Mouse (Mus musculus): Measurements from ENCODE around the gene Babam1.

Babam1 gene

GRCm38 (mm10) chr8:71396639-71397305, at the start of gene Babam1:
TSS of gene Babam1 (plus strand) at chr8:71396861.
- TF ChIP-seq GATA4 (IDR thresholded peaks at IDR 0.05; ENCODE audit: insufficient replicate concordance, low read length), result 0 out of 2 replicates have a peak, but pooled peaks have one; percentile 35

GRCm38 (mm10) chr8:71351117-71351516, 45.5 kb upstream of the Babam1 start:
- TF ChIP-seq GATA4 (IDR thresholded peaks at IDR 0.05; ENCODE audit: insufficient replicate concordance, low read length), result no peak

- no peak for TF ChIP-seq GATA4 (IDR thresholded peaks at IDR 0.05; ENCODE audit: insufficient replicate concordance, low read length)
Measured at GRCm38 (mm10) chr8:71351520-71351919, 45.1 kb upstream of the Babam1 start.

GRCm38 (mm10) chr8:71358026-71358425, 38.6 kb upstream of the Babam1 start:
- no peak for TF ChIP-seq GATA4 (IDR thresholded peaks at IDR 0.05; ENCODE audit: insufficient replicate concordance, low read length)

GRCm38 (mm10) chr8:71366771-71367528, 29.7 kb upstream of the Babam1 start, which contains the start of gene Use1:
TSS of gene Use1 (plus strand) at chr8:71366848.
- peak; percentile 50; the same call in 1 of the 2 replicates for TF ChIP-seq GATA4 (IDR thresholded peaks at IDR 0.05; ENCODE audit: insufficient replicate concordance, low read length)

- no peak for TF ChIP-seq GATA4 (IDR thresholded peaks at IDR 0.05; ENCODE audit: insufficient replicate concordance, low read length)
Measured at GRCm38 (mm10) chr8:71367529-71368176, 29.0 kb upstream of the Babam1 start.

- TF ChIP-seq GATA4 (IDR thresholded peaks at IDR 0.05; ENCODE audit: insufficient replicate concordance, low read length), result no peak
Measured at GRCm38 (mm10) chr8:71368366-71368765, 28.3 kb upstream of the Babam1 start.

GRCm38 (mm10) chr8:71369040-71369718, 27.5 kb upstream of the Babam1 start:
- TF ChIP-seq GATA4 (IDR thresholded peaks at IDR 0.05; ENCODE audit: insufficient replicate concordance, low read length), result no peak

GRCm38 (mm10) chr8:71370711-71371235, 25.9 kb upstream of the Babam1 start:
- no peak for TF ChIP-seq GATA4 (IDR thresholded peaks at IDR 0.05; ENCODE audit: insufficient replicate concordance, low read length)

GRCm38 (mm10) chr8:71371236-71371848, 25.3 kb upstream of the Babam1 start, which contains the start of gene Ocel1:
TSS of gene Ocel1 (plus strand) at chr8:71371298.
- TF ChIP-seq GATA4 (IDR thresholded peaks at IDR 0.05; ENCODE audit: insufficient replicate concordance, low read length), result no peak

- TF ChIP-seq GATA4 (IDR thresholded peaks at IDR 0.05; ENCODE audit: insufficient replicate concordance, low read length), result no peak
Measured at GRCm38 (mm10) chr8:71372427-71372826, 24.2 kb upstream of the Babam1 start.

GRCm38 (mm10) chr8:71373000-71373399, 23.7 kb upstream of the Babam1 start:
- TF ChIP-seq GATA4 (IDR thresholded peaks at IDR 0.05; ENCODE audit: insufficient replicate concordance, low read length), result no peak

GRCm38 (mm10) chr8:71374616-71375206, 21.9 kb upstream of the Babam1 start:
- TF ChIP-seq GATA4 (IDR thresholded peaks at IDR 0.05; ENCODE audit: insufficient replicate concordance, low read length), result no peak

All from liver, adult (tissue).